Mouse (Mus musculus) lung, postnatal 10 days (tissue): Measurements from ENCODE around the gene Adgrd1.

ENCODE experiments used
- DNase-seq: peaks from one replicate; pipeline ENCODE4 v3.0.0; 2021

The Adgrd1 gene

DNA sequence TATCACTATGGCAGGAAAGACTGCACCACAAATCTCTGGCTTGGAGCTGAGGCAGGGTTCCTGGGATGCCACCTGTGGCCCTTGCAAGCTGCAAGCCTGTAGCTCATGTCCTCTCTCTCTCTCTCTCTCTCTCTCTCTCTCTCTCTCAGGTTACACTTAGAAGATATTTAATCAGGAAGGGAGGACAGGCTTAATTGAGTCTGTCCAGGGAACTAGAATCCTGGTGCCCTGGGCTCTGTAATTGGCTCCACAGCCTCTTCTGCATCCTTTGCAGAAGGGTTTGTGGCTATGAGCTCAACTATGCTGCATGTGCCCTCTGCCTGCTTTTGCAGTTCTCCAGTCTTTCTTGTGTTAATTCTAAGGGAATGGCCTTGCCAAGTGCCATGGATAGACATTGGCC, 111.7 kb downstream of the Adgrd1 start:
- DNase-seq, result no peak

DNA sequence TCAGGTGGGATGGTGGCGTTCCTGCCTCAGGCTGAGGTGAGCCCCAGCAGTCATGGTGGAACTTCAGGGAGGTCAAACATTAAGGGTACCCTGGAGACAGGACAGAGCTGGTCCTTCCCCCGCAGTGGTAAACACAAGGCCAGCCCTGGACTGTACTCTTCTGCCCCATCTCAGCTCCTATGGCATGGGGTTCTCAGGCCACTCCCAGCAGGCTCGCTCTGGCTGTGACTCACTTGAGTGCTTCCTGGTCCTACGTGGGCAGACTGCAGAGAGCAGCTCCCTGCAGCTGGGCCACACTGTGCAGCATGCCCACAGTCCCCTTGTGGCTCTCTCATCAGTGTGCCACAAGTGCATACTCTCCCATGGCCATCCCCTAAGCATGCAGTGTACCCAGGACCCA, 112.3 kb downstream of the Adgrd1 start:
- DNase-seq, result no peak

DNA sequence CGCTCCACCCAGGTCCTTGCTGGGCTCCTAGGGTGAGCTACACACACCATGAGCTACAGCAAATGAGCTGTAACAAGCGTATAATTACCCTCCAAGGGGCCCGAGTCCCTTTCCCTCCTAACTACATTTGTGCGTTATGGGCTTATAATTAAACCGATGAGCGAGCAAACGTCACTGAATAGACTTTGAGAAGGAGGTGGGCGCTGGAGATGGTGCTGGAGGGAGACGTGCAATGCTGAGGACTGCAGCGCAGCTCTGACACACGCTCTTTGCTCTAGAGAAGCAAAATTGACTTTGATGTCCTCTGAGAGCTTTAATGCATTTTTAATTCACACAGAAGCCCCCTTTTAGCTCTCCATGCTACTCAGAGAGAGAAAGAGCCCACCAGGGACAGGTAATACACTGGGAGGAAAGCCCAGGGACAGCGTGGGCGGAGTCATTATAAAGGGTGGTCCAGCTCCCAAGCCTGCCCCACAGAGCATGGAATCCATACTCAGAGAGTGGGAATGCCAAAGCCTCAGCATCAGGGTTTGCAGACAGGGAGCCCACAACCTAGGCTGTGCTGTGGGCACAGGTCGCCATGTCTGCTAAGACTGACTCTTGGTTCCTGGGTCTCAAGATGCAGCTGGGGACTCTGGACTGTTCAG, 115.0 kb downstream of the Adgrd1 start:
- no peak for DNase-seq

DNA sequence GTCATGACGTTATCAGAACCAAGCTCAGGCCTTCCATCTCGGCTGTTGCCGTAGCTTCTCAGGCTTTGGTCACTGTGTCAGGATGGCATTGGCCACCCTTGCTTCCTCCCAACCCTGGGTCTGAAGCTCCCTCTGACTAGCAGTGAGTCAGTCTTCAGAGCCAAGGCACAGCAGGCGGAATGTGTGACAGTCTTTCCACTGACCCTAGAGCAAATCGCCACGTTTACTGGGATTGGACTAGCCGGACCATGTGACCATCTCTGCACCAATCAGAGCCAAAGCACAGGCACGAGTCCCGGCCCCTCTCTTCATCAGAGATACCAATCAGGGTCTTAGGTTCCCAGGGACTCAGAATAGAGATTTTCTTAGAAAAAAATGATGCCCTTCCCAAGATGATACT, 117.5 kb downstream of the Adgrd1 start:
- DNase-seq, result no peak

DNA sequence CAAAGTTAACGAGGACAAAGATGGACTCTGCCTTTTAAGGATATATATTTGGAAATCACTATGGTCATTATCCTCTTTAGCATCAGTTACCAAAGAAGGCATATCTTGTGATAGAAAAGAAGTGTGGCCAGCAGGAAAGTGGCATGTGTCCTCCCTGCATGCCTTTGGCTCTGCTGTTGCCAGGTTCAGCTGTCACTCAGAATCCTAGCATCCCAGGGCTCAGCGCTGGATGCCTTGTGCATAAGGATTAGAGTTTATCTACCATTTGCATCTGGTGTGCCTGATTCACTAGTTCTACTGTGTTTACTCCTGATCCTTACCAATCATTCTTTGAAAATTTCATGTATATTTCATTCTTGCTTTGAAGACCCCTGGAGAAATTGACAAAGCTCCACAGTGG, 119.5 kb downstream of the Adgrd1 start:
- no peak for DNase-seq

DNA sequence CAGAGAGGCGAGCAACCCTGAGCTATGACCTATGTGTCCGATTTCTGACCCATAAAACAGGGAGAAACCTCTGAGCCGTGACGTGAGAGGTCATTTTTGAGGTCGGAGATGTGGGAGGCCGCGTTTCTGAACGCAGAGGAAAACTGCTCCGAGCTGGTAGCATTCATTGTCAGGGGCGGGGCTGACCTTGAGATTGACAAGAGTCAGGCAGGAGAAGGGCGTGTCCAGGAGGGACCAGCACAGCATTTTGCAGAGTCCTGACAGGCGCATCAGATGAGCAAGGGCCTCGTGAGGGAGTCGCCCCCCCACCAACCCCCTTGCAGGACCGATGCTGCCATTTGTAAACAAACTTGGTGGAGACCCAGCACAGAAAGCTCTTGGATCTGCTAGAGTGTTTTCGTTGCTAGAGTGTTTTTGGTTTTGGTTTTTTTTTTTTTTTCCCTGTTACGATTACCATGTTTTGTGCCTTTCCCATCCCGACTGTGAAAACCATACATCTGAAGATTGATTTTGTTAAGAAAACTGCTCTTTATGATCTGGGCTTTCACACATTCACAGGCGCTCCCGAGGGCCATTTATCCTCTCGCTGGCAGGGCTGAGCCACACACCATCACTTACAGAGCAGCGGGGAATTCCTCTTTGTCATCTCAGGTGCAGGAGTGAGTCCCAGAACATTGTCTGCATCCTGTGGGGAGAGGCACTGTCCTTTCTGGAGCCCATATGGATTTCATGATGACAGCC, 121.1 kb downstream of the Adgrd1 start:
- peak; percentile 37 for DNase-seq

DNA sequence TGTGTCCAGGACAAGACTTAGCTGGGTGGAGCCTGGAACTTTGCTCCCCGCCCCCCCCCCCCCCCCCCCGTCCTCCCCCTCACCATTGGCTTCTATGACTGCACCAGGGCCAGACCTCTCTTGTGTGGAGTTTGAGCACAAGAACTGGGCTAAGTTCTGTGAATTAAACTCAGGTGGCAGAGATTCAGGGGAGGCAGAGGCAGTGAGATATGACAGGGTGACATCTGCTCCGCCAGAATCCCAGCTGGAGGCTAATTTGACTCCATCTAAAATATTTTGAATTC, 121.6 kb downstream of the Adgrd1 start:
- no peak for DNase-seq

DNA sequence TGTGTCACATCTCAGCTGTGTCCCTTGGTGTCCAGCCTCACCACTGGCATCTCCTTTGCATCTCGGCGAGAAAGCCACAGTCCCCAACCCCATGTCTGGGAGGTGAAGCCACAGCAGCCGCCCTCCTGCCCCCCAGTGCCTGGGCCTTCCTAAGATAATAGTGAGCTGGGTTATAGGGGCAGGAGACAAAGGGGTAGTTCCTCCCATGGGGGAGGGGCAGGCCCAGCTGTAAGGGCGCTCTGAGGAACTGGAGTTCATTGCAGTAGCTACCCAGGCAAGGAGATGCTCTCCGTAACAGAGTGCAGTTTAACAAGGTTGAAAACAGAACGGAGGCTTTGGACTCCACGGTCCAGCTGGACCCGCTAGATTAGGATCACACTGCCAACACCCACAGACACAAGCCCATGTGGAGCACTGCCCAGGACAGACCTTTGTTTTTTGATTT, 122.0 kb downstream of the Adgrd1 start:
- no peak for DNase-seq

DNA sequence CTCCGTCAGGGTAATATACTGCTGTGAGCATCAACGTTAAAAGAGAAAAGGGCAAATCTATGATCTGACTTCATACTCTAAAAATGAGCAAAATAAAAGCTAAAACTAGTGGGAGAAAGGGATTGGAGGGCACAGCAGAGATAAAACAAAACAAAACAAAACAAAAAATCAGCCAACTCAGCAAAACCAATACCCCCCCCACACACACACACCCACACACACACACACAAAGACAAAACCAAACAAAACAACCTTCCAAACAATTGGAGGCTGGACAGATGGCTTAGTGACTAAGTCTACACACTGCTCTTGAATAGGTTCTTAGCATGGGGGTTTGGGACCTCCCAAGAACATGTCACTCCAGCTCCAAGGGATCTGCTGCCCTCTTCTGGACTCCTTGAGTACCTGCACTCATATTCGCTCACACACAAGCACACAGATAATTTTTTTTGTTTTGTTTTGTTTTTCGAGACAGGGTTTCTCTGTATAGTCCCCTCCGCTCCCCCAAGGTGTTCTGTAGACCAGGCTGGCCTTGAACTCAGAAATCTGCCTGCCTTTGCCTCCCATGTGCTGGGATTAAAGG, 122.7 kb downstream of the Adgrd1 start:
- DNase-seq, result no peak

DNA sequence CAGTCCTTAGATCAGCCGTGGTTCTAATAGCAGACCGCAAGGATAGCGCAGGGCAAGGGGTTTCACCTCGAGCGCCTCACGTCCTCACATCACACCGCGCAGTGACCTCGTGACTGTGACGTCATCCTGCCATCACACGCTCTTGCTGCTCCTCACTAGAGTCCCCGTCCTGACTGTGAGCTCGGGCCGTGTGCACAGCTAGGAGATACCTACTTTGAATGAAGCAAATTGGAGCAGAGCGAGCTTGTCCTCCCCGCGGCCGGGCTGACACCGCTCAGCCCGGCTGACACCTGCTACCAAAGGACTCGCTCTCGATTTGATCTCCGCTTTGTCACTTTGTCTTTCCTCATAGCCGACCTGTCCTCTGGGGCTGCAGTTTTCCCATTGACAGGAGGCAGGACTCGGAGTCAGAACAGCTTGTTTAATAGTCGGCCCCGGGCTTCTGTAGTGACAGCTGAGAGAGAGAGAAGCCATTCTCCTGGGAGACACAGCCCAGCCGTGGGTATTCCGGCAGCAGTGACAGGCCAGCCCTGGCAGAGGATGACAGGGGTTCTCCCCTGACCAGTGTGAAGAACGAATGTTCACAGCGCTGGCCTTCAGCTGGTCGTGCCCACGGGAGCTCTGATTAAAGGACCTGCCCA, 129.4 kb downstream of the Adgrd1 start:
- DNase-seq, result no peak

DNA sequence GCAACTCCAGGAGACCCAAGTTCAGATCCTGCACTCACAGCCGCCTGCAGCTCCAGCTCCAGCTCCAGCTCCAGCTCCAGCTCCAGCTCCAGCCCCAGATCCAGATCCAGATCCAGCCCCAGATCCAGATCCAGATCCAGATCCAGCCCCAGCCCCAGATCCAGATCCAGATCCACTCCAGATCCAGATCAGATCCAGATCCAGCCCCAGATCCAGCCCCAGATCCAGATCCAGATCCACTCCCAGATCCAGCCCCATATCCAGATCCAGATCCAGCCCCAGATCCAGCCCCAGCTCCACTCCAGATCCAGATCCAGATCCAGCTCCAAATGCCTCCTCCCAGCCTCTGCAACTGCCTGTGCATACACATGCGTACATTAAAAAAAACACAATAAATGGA, 131.6 kb downstream of the Adgrd1 start:
- no peak for DNase-seq

DNA sequence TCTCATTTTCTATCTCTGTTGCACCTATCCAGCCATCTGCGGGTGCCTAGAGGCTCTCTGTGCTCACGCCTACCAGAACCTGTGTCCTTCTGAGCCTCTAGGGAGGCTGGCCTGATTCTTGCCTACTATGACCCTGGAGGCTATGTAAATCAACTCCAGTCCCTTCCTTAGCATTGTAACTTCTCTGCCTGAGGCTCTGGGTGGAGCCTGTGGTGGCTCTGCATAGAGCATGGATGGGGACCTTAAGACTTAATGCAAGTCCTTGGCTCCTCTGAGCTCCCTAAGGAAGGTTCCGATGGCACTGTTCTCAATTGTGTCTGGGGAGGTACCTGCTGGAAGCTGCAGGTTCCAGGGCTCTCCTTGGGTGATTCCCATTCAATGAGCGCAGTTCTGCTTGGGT, 136.8 kb downstream of the Adgrd1 start:
- no peak for DNase-seq

DNA sequence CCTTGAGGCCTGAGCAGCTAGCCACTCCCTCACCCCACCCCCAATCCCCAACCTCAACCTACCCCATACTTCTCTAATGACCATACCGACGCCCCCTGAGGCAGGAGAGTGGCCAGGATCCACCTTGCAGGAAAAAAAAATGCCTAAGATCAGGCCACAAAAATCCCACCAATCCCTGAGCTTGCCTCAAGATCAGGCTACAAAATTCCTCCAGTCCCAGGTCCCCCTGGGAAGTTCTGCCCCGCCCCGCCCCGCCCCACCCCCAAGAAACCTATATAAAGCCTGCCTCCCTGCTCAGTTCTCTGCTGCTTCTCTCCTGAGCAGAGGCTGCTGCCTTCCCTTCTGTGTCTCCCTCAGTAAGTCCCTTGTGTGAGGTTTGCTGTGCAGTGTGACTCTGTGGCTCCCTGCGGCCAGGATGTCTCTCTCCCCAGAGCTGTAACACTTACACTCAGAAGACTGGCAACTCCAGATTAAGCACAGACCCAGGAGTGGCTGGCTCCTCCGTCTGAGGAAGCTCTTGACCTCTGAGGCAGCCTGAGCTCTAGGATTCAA, 137.4 kb downstream of the Adgrd1 start:
- DNase-seq, result no peak

DNA sequence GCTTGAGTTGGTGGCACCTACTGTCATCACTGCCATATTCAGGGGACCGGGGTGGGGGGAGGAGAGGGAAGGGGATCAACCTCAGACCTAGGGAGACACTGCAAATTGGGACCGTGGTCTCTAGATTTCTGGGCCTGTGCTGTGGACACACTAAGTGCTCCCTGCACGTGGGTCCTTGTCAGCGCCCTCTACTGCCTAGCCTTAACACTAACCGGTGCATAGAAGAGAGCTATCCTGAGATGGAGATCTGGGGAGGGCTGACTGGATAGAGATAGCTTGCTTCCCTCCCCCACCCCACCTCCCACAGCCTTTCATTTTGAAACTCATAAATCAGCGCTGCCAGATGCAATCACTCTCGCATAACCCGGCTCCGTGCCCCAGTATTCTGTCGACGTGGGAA, 139.8 kb downstream of the Adgrd1 start:
- no peak for DNase-seq

DNA sequence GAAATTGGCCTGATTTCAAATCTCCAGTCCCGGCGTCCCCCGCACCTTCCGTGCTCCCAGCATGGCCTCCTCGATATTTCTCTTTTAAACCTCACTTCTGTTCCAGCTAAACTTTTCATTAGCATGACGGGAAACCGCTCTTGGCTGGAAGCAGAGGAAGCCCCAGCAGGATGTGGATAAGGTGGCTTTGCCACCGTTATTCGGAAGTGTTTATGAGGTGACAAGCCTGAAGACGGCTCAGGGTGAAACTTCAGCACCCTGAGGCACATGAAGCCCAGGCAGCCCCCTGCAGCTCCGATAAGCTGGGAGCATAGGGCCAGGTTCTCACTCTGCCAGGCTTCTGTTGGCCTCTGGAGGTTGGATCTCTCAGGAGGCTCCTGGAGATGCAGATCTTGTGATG, 145.3 kb downstream of the Adgrd1 start:
- DNase-seq, result no peak

DNA sequence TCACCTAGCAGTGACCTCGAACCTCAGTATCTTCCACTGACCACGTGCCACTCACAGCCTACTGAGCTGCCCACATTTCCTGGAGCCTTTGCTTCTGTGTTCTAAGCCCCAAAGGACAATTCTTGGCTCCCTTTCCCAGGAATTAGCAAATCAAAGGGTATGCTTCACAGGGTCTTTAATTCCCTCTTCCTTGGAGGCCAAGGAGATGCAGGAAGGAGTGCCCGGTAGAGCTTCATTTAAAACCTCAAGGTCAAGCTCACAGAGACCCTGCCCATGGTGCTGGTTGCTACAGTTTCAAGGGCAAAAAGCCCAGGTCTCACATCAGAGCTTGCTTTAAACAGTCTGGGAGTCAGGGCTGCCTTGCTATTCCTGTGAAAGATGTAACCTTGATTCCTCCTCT, 145.7 kb downstream of the Adgrd1 start:
- no peak for DNase-seq

DNA sequence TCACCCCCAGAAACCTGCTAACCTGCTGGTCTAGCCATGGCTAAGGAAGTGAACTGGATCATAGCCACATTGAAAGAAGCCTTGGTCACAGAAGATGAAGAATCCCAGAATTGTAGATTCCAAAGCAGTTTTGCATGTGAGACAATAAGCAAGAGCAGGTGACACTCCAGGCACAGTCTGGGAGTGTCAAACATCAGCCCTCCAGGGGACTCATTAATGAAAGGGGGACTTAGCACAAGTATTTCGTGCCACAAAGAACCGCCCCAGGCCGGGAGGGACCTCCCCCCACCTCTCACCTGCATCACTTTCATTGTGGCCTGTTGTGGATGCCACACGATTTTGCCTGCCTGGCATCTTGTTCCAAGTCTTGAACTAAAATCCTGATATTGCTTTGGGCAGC, 146.6 kb downstream of the Adgrd1 start:
- DNase-seq, result no peak

DNA sequence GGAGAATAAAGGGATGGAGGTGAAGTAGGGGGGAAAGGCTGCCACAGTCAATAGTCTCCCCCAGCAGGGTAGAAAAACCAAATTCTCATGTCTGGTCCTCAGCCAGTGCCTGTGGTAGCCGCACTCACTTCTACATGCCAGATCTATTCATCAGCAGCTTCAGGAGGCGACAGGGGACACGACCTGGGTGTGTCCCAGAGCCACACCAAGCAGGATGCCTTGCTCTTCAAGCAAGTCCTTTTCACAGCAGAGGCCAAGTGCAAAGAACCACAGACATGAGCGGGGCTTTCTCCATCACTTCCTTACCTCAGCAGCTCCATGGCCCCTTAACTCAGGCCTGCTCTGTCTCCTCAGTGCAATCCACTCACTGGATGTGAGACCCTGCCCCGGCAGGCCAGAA, 147.8 kb downstream of the Adgrd1 start:
- DNase-seq, result no peak

DNA sequence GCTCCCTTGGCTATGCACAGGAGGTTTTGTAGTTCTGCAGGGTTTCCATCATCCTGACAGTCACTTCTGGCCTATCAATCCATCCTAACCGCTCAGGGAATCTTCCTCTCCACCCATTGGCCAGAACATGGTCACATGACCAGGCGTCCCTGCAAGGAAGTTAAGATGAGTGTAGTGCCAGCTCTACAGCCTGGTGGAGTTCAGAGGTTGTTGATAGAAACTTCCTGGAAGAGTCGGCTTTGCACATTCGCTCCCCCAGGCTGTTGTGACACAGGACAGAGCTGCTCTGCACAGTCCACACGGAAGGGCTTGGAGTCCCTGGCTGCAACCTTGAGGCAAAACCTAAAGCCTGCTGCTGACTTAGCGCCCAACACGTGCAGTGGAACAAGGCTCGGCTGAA, 152.5 kb downstream of the Adgrd1 start:
- DNase-seq, result peak; percentile 55
